Comparison of ENCODE assay signal across 33 mouse cellular contexts in genomic region chr12:58919516-58919915, GRCm38 (mm10).
A peak's percentile ranks its signal among the peaks of the same experiment; 100 is the strongest.
DNase-seq lines count a peak whose midpoint lies in the region; ATAC-seq and TF ChIP-seq lines count a peak whose summit lies in the region.
"Had no signal": no experiment of that assay in that cellular context is flagged by ENCODE, and none has a peak within 500 bp of the region (broad histone marks: within the 10 kb centered on the region; RNA-seq: fewer than 3 reads in every experiment).

No protein-coding gene starts in this region.

- H3K4me1 ChIP-seq in kidney, postnatal 0 days (replicated peaks; ENCODE audit: insufficient read depth, low read length) = no peaks in the 10 kb centered on the region
- no peaks in the 10 kb centered on the region for H3K4me1 ChIP-seq in kidney, embryonic 16.5 days (ENCODE audit: insufficient read depth, low read length)
- H3K4me1 ChIP-seq in E14TG2a.4 (replicated peaks; ENCODE audit: low read depth, low read length) = no peaks in the 10 kb centered on the region
- no peaks in the 10 kb centered on the region for H3K4me1 ChIP-seq in kidney, embryonic 15.5 days
- H3K4me1 ChIP-seq: embryonic facial prominence, embryonic 12.5 days; heart, embryonic 10.5 days; heart, embryonic 15.5 days; limb, embryonic 10.5 days; limb, embryonic 15.5 days; liver, embryonic 13.5 days; midbrain, embryonic 10.5 days; neural tube, embryonic 12.5 days had no signal

- no peaks in the 10 kb centered on the region for H3K9me3 ChIP-seq in kidney, postnatal 0 days (replicated peaks; ENCODE audit: low read length)
- no peaks in the 10 kb centered on the region for H3K9me3 ChIP-seq in kidney, embryonic 16.5 days (ENCODE audit: low read length)
- no peaks in the 10 kb centered on the region for H3K9me3 ChIP-seq in E14TG2a.4 (ENCODE audit: low read length)
- no peaks in the 10 kb centered on the region for H3K9me3 ChIP-seq in kidney, embryonic 15.5 days (replicated peaks)
- H3K9me3 ChIP-seq: embryonic facial prominence, embryonic 12.5 days; heart, embryonic 10.5 days; heart, embryonic 15.5 days; limb, embryonic 10.5 days; limb, embryonic 15.5 days; liver, embryonic 13.5 days; midbrain, embryonic 10.5 days; neural tube, embryonic 12.5 days had no signal

- H3K27me3 ChIP-seq in kidney, postnatal 0 days (ENCODE audit: insufficient read depth, low read length) = no peaks in the 10 kb centered on the region
- no peaks in the 10 kb centered on the region for H3K27me3 ChIP-seq in kidney, embryonic 16.5 days (ENCODE audit: insufficient read depth, low read length)
- no peaks in the 10 kb centered on the region for H3K27me3 ChIP-seq in E14TG2a.4 (ENCODE audit: insufficient read depth, low read length)
- H3K27me3 ChIP-seq in kidney, embryonic 15.5 days = no peaks in the 10 kb centered on the region
- H3K27me3 ChIP-seq: embryonic facial prominence, embryonic 12.5 days; heart, embryonic 15.5 days; limb, embryonic 15.5 days; liver, embryonic 13.5 days; neural tube, embryonic 12.5 days had no signal

- H3K4me2 ChIP-seq in kidney, postnatal 0 days (ENCODE audit: low read length) = no peak overlapping the region
- no peak overlapping the region for H3K4me2 ChIP-seq in kidney, embryonic 16.5 days (replicated peaks; ENCODE audit: low read depth, low read length)
- no peak overlapping the region for H3K4me2 ChIP-seq in kidney, embryonic 15.5 days
- H3K4me2 ChIP-seq: embryonic facial prominence, embryonic 12.5 days; heart, embryonic 15.5 days; limb, embryonic 15.5 days; liver, embryonic 13.5 days; neural tube, embryonic 12.5 days had no signal

- DNase-seq in kidney, postnatal 0 days (ENCODE audit: low spot score) = no peak
- peak; percentile 63 for DNase-seq in R1 (ENCODE audit: low read depth, low spot score)
- no peak for DNase-seq in cerebellum, postnatal 14 days
- DNase-seq: adrenal gland, adult 2 months; adrenal gland, postnatal 36 days; cerebellum, adult 2 months; cerebellum, postnatal 25 days; embryo, embryonic 11 days; gastrocnemius, postnatal 14 days; kidney, adult 2 months; kidney, postnatal 14 days; layer of hippocampus, adult 9-11 months; liver, embryonic 13.5 days; lung, adult 18-20 months; right cerebral cortex, postnatal 4 days; thymus, adult 2 months had no signal

- no peak overlapping the region for H3K4me3 ChIP-seq in kidney, postnatal 0 days (replicated peaks; ENCODE audit: low read depth, low read length)
- no peak overlapping the region for H3K4me3 ChIP-seq in kidney, embryonic 16.5 days (ENCODE audit: low read length)
- no peak overlapping the region for H3K4me3 ChIP-seq in E14TG2a.4 (replicated peaks; ENCODE audit: low read length)
- no peak overlapping the region for H3K4me3 ChIP-seq in kidney, embryonic 15.5 days (replicated peaks)
- H3K4me3 ChIP-seq: embryonic facial prominence, embryonic 12.5 days; heart, embryonic 10.5 days; heart, embryonic 15.5 days; limb, embryonic 10.5 days; limb, embryonic 15.5 days; liver, embryonic 13.5 days; midbrain, embryonic 10.5 days; myocyte; neural tube, embryonic 12.5 days had no signal

- 0 out of 2 replicates have a peak, but pooled peaks have one; percentile 5 for TF ChIP-seq CTCF in kidney, postnatal 0 days (IDR thresholded peaks at IDR 0.05; ENCODE audit: low read depth)
- peak; percentile 47 for TF ChIP-seq CTCF in E14TG2a.4 (conservative IDR thresholded peaks at IDR 0.05; ENCODE audit: low read length)

- WGBS in kidney, postnatal 0 days = 65% methylated on average over 3 of the region's 3 CpGs
- WGBS in kidney, embryonic 16.5 days = 71% methylated on average over 3 of the region's 3 CpGs
- 68% methylated on average over 3 of the region's 3 CpGs for WGBS in kidney, embryonic 15.5 days

- no peak overlapping the region for H3K9ac ChIP-seq in kidney, postnatal 0 days (ENCODE audit: low read depth, low read length)
- H3K9ac ChIP-seq in kidney, embryonic 16.5 days (replicated peaks; ENCODE audit: low read length) = no peak overlapping the region
- no peak overlapping the region for H3K9ac ChIP-seq in kidney, embryonic 15.5 days
- H3K9ac ChIP-seq: embryonic facial prominence, embryonic 12.5 days; heart, embryonic 15.5 days; limb, embryonic 15.5 days; liver, embryonic 13.5 days; neural tube, embryonic 12.5 days had no signal

- ATAC-seq in kidney, postnatal 0 days (replicated peaks; ENCODE audit: low FRiP score, low read depth) = no peak
- no peak for ATAC-seq in kidney, embryonic 16.5 days (ENCODE audit: low FRiP score, low TSS enrichment)
- no peak for ATAC-seq in cerebellum, adult (ENCODE audit: insufficient number of reproducible peaks, low FRiP score, low TSS enrichment)
- no peak for ATAC-seq in kidney, embryonic 15.5 days (replicated peaks; ENCODE audit: low FRiP score)
- ATAC-seq: activated CD4-positive, CD25-positive, alpha-beta regulatory T cell, adult 4 months; CD4-positive, CD25-positive, alpha-beta regulatory T cell, adult 4 months; forebrain, embryonic 14.5 days; hindbrain, embryonic 16.5 days; lung, postnatal 0 days had no signal

- no peak overlapping the region for H3K27ac ChIP-seq in kidney, postnatal 0 days
- H3K27ac ChIP-seq in kidney, embryonic 16.5 days (ENCODE audit: low read length) = no peak overlapping the region
- no peak overlapping the region for H3K27ac ChIP-seq in kidney, embryonic 15.5 days
- H3K27ac ChIP-seq: embryonic facial prominence, embryonic 12.5 days; heart, embryonic 10.5 days; heart, embryonic 15.5 days; limb, embryonic 10.5 days; limb, embryonic 15.5 days; liver, embryonic 13.5 days; midbrain, embryonic 10.5 days; neural tube, embryonic 12.5 days had no signal

- no peaks in the 10 kb centered on the region for H3K36me3 ChIP-seq in kidney, postnatal 0 days (ENCODE audit: insufficient read depth, low read length)
- no peaks in the 10 kb centered on the region for H3K36me3 ChIP-seq in kidney, embryonic 16.5 days (ENCODE audit: insufficient read depth, low read length)
- H3K36me3 ChIP-seq in E14TG2a.4 (ENCODE audit: insufficient read depth, low read length) = no peaks in the 10 kb centered on the region
- no peaks in the 10 kb centered on the region for H3K36me3 ChIP-seq in kidney, embryonic 15.5 days
- H3K36me3 ChIP-seq: embryonic facial prominence, embryonic 12.5 days; heart, embryonic 10.5 days; heart, embryonic 15.5 days; limb, embryonic 10.5 days; limb, embryonic 15.5 days; liver, embryonic 13.5 days; midbrain, embryonic 10.5 days; neural tube, embryonic 12.5 days had no signal
